Mouse (Mus musculus) testis, postnatal 10 days (tissue): ENCODE results near the gene Paf1.

Source experiments
- DNase-seq: peaks from one replicate; pipeline ENCODE4 v3.0.0; 2021; ENCODE audit warnings: low spot score

Gene Paf1

GRCm38 (mm10) chr7:28370977-28371513, 21.7 kb upstream of the Paf1 start:
- DNase-seq, result no peak

DNA sequence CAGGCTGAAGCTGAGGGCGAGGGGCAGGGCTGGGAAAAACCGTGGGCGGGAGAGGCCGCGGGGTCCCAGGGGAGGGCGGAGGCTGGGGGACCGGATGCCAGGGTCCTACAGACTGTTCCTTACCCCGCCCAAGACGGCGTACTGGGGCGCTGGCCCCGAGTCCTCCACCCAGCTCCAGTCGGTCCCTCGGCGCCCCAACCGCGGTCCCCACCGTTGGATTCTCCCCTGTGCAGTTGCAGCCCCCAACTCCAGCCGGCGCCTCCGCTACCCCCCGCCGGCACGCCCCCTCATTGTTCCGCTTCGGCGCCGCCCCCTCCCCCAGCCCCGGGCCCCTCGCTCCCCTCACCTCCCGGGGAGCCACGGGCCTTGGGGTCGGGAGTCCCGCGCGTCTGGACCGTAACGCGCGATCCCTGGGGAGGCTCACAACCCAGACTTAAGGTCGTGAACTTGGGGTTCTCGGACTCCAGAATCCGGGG, 21.2 kb upstream of the Paf1 start:
- DNase-seq, result peak; percentile 79

DNA sequence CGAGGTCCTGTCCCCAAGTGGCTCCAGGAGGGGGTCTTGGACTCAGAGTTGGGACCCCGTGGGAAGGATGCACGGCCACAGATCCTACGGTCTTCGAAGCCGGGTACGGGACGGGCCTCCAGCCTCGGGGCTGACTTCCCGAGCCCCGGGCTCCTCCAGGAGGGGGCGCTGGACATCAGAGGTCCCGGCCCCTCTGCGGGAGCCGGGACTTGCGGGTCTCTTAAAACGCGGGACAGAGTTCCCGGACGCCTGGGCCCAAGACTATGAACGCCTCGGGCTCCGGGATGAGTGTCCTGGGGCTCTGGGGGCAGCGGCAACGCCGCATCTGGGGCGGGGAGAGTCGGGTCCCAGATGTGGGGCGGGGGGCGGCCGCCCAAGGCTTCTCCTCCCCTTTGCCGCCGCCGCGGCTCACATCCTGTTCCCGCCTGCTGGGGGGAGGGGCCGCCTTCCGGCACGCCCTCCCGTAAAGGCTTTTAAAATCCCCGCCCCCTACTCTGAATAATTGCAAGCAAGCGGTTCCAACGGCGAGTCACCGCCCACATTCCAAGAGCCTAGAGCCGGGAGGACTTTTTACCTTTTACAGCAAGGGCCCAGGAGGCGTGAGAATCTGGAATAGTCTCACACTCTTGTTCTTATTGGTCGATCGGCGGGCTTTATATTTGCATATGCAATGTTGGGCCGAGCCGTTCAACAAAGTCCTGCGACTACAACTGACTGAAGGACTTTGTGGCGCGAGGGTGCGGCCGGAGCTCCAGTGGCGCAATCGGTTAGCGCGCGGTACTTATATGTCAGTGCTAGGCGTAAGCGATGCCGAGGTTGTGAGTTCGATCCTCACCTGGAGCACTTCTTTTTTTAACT, 20.3 kb upstream of the Paf1 start, which contains the start of gene Plekhg2:
Gene Plekhg2, minus strand, starts transcription at position 349 of the 858 bp plus-strand sequence.
- DNase-seq, result peak; percentile 97

DNA sequence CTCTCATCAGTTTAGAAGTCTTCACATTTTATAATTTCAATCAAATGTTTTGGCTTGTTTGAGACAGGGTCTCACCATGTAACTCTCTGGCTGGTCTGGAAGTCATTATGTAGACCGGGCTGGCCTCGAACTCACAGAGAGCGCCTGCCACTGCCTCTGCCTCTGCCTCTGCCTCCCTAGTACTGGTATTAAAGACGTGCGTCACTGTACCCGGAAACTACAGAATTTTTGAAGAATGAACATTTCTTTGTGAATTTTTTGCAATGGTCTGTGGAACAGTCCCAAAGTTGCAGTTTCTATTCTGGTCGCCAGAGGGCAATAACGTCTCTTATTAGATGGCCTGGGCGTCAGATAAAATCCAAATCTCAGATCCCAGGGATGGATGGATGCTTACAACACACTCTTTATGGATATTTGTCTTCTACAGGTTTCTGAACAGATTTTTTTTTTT, 19.6 kb upstream of the Paf1 start:
- DNase-seq, result peak; percentile 85

GRCm38 (mm10) chr7:28373891-28374495, 18.8 kb upstream of the Paf1 start:
- DNase-seq, result no peak

GRCm38 (mm10) chr7:28374647-28375046, 18.1 kb upstream of the Paf1 start:
- DNase-seq, result no peak

DNA sequence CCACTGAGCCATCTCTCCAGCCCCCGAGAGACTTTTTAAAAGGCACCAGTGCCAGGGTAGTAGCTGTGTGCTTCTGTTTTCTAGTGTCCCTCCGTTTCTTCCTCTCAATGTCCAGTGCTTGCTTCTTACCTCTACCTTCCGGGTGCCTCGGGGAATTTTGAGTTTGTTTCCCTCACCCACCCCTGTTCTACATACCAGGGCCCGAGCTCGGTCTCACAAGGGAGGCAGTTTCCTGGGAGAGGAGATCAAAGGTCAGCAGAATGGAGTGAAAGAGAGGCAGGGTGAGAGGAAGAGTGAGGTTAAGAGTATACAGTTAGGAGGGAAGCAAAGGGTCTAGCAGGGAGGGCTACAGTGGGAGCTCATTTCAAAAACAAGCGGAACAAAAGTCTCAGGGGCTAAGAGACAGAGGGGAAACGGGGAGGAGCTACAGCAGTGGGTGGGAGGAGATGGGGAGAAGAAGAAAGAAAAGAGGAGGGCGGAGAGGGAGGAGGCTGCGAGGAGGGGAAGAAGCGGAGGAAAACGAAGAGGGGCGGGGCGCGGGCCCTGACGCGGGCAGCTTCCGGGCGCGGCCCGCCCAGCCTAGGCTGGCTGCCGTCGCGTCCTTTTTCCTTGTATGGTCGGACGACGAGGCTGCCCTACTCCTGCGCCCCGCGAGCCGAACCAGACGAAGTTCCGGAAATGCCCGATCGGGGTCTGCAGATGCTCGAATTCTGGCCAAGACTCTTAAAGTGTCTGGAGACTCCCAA, 17.4 kb upstream of the Paf1 start:
- peak; percentile 94 for DNase-seq

DNA sequence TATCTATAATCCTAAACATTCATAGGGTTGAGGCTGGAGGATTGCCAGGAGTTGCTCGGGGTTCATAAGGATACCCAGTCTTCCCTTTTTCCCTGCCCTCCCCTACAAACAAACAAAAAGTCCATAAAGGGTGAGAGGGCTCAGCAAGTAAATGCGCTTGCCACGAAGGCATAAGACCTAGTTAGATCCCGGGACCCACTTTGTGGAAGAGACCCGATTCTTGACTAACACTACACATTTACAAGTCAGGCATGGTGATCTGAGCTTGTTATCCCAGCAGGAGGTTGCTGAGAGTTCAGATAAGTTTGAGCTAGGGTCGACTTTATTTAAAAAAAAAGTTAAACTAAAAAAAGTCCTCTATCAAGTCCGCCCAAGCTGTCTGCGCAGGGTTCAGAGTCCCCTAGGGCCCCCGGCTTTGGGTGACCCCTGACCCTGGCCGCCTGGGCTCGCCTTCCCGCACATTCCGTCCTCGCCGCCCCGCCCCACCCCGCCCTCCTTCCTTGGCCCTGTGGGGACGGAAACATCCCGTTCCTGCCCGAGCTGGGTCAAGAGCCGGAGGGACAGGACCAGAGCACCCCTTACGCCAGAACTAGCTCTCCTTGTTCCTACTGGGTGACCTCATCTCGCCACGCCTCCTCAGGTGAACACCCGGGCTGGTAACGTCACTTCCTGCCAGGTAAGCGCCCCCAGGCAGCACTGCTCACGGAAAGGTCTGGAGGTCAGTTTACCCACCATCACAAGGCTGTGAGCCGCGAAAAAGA, 16.6 kb upstream of the Paf1 start:
- peak; percentile 83 for DNase-seq

GRCm38 (mm10) chr7:28377190-28378065, 15.3 kb upstream of the Paf1 start:
- DNase-seq, result peak; percentile 65

- DNase-seq, result peak; percentile 74
Measured at GRCm38 (mm10) chr7:28378066-28378690, 14.6 kb upstream of the Paf1 start.

DNA sequence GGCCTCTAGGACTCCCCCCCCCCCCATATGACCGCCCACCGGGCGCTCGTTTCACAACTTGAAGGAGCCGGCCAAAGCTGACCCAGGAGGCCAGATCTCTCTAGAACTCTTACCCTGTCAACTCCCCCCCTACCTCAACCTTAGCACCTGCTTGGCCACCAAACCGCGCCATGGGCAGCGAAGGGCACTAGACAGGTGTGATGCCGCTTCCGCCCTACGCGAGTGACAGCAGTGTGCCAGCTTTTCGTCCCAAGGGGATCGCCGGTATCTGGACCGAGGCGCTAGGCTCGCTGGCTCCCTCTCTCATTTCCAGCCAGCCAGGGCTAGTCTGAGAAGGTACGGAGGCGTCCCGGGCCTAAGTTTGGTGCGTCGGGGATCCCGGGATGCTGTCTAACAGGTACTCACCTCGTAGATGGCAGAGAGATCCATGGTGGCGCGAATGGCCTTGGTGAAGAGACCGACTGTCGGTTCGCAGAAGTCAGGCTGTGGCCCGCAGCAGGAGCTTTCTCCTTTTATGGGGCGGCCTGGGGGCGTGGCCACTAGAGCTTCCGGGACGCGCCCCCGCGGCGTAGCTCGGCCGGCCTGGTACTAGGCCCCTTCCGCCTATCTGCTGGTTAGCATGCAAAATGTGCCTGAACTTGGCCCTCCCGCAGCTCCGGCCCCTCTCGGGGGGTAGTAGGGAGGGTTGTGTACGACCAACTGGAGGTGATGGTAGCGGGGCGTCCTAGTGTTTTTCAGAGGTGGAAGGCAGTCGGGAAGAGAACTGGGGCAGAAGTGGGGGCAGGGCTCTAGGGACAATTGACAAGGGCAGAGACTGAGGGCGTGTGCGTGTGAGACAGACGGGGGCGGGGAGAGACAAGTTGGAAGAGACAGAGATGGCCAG, 13.7 kb upstream of the Paf1 start:
- DNase-seq, result peak; percentile 97

DNA sequence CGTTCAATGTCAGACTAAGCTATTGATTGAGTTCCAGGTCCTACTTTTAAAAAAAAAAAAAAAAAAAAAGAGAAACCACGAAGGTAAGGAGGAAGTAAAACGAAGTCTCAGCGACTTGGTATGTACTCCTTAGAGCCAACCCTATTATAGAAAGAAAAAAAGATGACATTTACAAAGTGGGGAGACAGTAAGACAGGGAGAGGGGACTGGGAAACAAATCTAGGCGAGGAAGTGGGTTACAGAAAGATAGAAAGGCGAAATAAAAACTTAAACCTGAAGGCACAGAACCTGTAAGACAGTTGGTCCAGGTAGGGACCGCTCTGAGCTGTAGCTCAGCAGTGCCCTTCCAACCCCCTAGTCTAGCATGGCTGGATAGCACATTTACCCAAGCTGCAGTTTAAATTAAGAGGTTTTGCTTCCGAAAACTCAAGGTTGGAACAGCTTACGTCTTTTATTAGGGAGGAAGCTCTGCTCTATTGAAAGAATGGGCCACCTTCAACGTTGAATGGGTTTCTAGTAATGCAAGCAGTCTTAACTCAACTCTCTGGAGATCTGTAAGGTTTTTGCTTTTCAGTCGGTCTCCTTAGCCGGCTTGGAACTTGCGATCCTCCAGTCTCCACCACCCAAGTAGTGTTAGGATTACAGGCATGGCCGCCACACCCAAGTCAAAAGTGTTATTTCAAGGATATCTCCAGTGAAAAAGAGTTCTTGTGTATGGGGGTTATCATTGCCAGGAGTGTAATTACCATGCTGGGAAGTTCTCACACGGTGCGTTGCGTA, 12.3 kb upstream of the Paf1 start, which contains the start of gene Zfp36:
Gene Zfp36, minus strand, starts transcription at position 17 of the 780 bp plus-strand sequence.
- DNase-seq, result no peak

DNA sequence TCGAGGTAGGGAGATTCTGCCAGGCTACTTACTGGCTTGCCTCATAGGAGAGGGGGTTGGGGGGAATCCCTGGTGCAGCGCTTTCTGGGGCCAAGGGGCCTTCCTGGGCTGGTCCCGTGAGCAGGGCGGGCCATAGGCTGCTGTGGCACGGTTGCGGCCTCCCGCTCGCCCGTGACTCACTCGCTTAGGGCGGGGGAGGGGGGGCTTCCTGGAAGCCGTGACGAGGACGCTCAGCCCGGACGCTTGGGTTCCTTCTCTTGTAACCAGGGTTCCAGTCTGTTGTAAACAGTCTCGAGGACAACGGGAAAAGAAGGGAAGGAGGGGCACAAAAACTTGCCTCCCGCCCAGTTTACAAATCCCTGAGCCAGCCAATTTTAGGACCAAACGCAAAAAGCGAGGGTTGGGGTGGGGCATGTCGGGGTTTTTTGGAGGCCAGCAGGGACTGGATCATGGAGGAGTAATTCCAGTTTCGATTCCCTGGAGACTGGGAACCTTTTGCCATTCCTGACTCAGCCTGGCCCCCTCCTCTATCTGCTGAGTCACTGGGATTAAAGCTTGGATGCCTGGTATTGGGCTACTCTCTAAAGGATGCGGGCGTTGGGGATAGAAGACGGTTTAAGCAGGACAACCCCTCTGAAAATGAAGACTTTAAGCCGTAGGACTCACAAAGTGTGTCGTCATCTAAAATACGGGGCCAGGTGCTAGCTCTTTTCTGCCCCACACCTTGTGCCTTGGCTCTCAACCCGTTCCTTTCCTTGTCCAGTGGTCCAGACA, 11.5 kb upstream of the Paf1 start:
- peak; percentile 76 for DNase-seq

DNA sequence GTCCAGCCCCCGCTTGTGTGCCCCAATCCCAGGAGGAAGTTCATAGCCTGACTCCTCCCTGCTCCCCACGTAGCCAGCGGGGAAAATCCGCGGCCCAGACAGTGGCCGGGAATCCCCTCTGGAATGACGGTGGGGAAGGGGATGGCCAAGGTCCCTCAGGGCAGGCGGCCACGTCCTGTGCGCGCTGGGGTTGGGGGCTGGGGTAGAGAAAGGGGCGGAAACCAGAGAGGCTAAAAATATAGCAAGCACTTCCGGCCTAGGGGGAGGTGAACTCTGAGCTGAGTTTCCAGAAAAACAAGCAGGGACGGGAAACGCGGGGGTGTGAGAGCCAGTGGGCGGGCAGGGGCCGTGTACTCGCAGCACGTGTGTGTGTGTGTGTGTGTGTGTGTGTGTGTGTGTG, 10.8 kb upstream of the Paf1 start:
- DNase-seq, result peak; percentile 88

DNA sequence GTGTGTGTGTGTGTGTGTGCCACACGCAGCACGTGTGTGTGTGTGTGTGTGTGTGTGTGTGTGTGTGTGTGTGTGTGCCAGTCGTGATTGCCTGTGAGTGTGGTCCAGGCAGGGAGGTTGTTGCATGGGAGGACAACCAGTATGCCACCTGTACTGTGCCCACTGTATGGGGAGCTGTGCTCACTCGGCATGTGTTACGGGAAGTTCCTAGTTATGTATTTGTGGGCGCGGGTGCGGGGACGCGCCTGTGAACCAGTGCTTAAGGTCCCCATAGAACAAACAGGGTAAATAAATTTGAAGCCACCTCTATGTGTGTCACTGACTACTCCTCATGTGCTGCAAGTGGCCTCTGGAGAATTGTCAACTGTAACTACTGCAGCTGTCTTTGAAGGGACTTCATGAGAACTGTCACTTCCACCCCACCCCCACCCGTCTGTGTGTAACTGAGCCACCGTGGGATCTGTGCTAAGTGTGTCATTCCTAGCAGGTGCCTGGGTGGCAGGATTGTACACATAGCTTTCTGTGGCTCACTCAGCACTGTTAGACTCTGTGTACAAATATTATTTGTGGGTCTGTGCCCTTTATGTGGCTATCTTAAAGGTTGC, 10.3 kb upstream of the Paf1 start:
- DNase-seq, result no peak

- DNase-seq, result no peak
Measured at GRCm38 (mm10) chr7:28382981-28383396, 9.8 kb upstream of the Paf1 start.

DNA sequence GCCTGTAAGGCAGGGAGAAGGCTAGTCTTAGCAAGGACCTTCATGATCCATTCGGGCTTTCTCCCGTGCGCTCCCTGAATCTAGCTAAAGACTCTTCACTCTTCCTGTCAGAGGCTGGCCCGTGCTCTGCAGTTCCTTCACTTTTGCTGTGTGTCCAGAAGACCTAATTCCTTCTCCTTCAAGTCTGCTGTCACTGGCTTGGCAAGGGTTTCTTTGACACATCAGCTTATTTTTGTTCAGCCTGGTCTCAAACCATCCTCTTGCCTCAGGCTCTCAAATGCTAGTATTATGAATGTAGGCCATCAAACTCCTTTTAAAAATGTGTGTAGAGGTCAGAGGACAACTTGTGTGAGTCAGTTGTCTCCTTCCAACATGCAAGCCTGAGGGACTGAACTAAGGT, 9.1 kb upstream of the Paf1 start:
- no peak for DNase-seq
